Mouse (Mus musculus): Measurements from ENCODE around the gene Igsf21. TPM values are rescaled to one million over a fixed set of nuclear protein-coding genes. Genes with fewer than 3 reads are reported as not detected.

Igsf21 gene
- total and polyA plus RNA-seq, 2 experiments from 2014 or later = 145 to 146 TPM

- H3K9me3 ChIP-seq (ENCODE audit: low read length) = no peaks in the 10 kb centered on the region
- H3K9ac ChIP-seq (replicated peaks; ENCODE audit: low read length, poor library complexity, severe bottlenecking) = no peak overlapping the region
- H3K4me1 ChIP-seq (ENCODE audit: insufficient read depth, low read length) = no peaks in the 10 kb centered on the region
- no peak overlapping the region for H3K4me3 ChIP-seq (ENCODE audit: low read depth, low read length)
- no peaks in the 10 kb centered on the region for H3K36me3 ChIP-seq (ENCODE audit: insufficient read depth, low read length)
- H3K4me2 ChIP-seq (ENCODE audit: low read depth, low read length, poor library complexity, severe bottlenecking) = no peak overlapping the region
- DNase-seq (ENCODE audit: low spot score) (no peak), ATAC-seq (ENCODE audit: low FRiP score) (no peak)
- H3K27ac ChIP-seq (ENCODE audit: low read depth, low read length) = no peak overlapping the region
- H3K27me3 ChIP-seq (ENCODE audit: insufficient read depth, low read length) = no peaks in the 10 kb centered on the region
- peak; percentile 62 for TF ChIP-seq CTCF (IDR thresholded peaks at IDR 0.05)
- 54% methylated on average over 11 of the region's 11 CpGs for WGBS
These were observed 194.0 kb downstream of the Igsf21 start for GRCm38 (mm10) chr4:140052575-140052974.

GRCm38 (mm10) chr4:140047807-140048362, 198.7 kb downstream of the Igsf21 start:
- H3K4me1 ChIP-seq (ENCODE audit: insufficient read depth, low read length) = no peaks in the 10 kb centered on the region
- no peak for ATAC-seq (ENCODE audit: low FRiP score)

DNA sequence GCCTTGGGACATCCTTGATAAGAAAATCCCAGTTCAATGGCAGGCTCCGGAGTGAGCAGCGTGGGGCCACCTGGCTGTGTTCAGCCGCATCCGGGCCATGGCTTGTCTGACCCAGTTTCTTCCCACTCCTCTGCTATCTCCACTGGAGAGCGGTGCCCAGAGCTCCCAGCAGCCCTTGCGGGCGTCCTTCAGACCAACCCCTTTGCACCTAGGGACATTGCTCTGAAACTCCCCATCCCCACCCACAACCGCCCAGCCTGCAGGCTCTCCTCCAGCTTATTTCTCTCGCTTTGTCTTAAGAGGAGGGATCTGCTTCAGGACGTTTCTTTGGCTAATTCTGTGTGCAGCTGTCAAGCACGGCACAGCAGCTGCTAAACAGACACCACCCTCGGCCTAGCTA, 202.6 kb downstream of the Igsf21 start:
- DNase-seq (ENCODE audit: low spot score) = peak; percentile 47
- Histone ChIP-seq H3K27ac (ENCODE audit: low read depth, low read length) (no peak overlapping the region), H3K4me3 (ENCODE audit: low read depth, low read length) (no peak overlapping the region), H3K4me2 (ENCODE audit: low read depth, low read length, poor library complexity, severe bottlenecking) (no peak overlapping the region), H3K27me3 (ENCODE audit: insufficient read depth, low read length) (no peaks in the 10 kb centered on the region), H3K9ac (replicated peaks; ENCODE audit: low read length, poor library complexity, severe bottlenecking) (no peak overlapping the region), H3K4me1 (ENCODE audit: insufficient read depth, low read length) (peaks cover under 1% of the 10 kb centered on the region; the same call in 1 of the 2 replicates), H3K9me3 (ENCODE audit: low read length) (no peaks in the 10 kb centered on the region), H3K36me3 (ENCODE audit: insufficient read depth, low read length) (no peaks in the 10 kb centered on the region)
- ATAC-seq (ENCODE audit: low FRiP score) = no peak
- TF ChIP-seq CTCF (IDR thresholded peaks at IDR 0.05) = no peak
- 34% methylated on average over 12 of the region's 12 CpGs for WGBS

More at GRCm38 (mm10) chr4:140047807-140048362, 198.7 kb downstream of the Igsf21 start:
- WGBS = 69% methylated on average over 10 of the region's 10 CpGs
- Histone ChIP-seq H3K27ac (ENCODE audit: low read depth, low read length) (no peak overlapping the region), H3K4me2 (ENCODE audit: low read depth, low read length, poor library complexity, severe bottlenecking) (no peak overlapping the region), H3K36me3 (ENCODE audit: insufficient read depth, low read length) (no peaks in the 10 kb centered on the region), H3K9me3 (ENCODE audit: low read length) (no peaks in the 10 kb centered on the region), H3K27me3 (ENCODE audit: insufficient read depth, low read length) (no peaks in the 10 kb centered on the region), H3K4me3 (ENCODE audit: low read depth, low read length) (no peak overlapping the region), H3K9ac (replicated peaks; ENCODE audit: low read length, poor library complexity, severe bottlenecking) (no peak overlapping the region)
- peak; percentile 72 for DNase-seq (ENCODE audit: low spot score)
- TF ChIP-seq CTCF (IDR thresholded peaks at IDR 0.05) = no peak

- Histone ChIP-seq H3K4me2 (ENCODE audit: low read depth, low read length, poor library complexity, severe bottlenecking) (no peak overlapping the region), H3K9ac (replicated peaks; ENCODE audit: low read length, poor library complexity, severe bottlenecking) (no peak overlapping the region), H3K4me3 (ENCODE audit: low read depth, low read length) (no peak overlapping the region), H3K4me1 (ENCODE audit: insufficient read depth, low read length) (peaks cover 13% of the 10 kb centered on the region; the same call in 1 of the 2 replicates), H3K9me3 (ENCODE audit: low read length) (no peaks in the 10 kb centered on the region), H3K27me3 (ENCODE audit: insufficient read depth, low read length) (peaks cover 4% of the 10 kb centered on the region; the same call in 1 of the 2 replicates), H3K36me3 (ENCODE audit: insufficient read depth, low read length) (no peaks in the 10 kb centered on the region), H3K27ac (ENCODE audit: low read depth, low read length) (no peak overlapping the region)
- ATAC-seq (ENCODE audit: low FRiP score) (no peak), DNase-seq (ENCODE audit: low spot score) (no peak)
- WGBS = 9% methylated on average over 26 of the region's 26 CpGs
- peak; percentile 15; the same call in 1 of the 2 replicates for TF ChIP-seq CTCF (IDR thresholded peaks at IDR 0.05)
These were observed 207.8 kb downstream of the Igsf21 start for GRCm38 (mm10) chr4:140038586-140039411.

- no peak for TF ChIP-seq CTCF (IDR thresholded peaks at IDR 0.05)
- Histone ChIP-seq H3K4me1 (ENCODE audit: insufficient read depth, low read length) (peaks cover 13% of the 10 kb centered on the region; the same call in 1 of the 2 replicates), H3K9ac (replicated peaks; ENCODE audit: low read length, poor library complexity, severe bottlenecking) (no peak overlapping the region), H3K27me3 (ENCODE audit: insufficient read depth, low read length) (peaks cover 4% of the 10 kb centered on the region; the same call in 1 of the 2 replicates), H3K36me3 (ENCODE audit: insufficient read depth, low read length) (no peaks in the 10 kb centered on the region), H3K4me3 (ENCODE audit: low read depth, low read length) (no peak overlapping the region), H3K4me2 (ENCODE audit: low read depth, low read length, poor library complexity, severe bottlenecking) (no peak overlapping the region), H3K27ac (ENCODE audit: low read depth, low read length) (no peak overlapping the region), H3K9me3 (ENCODE audit: low read length) (no peaks in the 10 kb centered on the region)
- 11% methylated on average over 13 of the region's 13 CpGs for WGBS
- DNase-seq (ENCODE audit: low spot score) (no peak), ATAC-seq (ENCODE audit: low FRiP score) (peak; percentile 39; the same call in 1 of the 2 replicates)
These were observed 208.7 kb downstream of the Igsf21 start for GRCm38 (mm10) chr4:140037784-140038387.
